Mouse (Mus musculus): ENCODE measurements around the gene Itga3.

DNA sequence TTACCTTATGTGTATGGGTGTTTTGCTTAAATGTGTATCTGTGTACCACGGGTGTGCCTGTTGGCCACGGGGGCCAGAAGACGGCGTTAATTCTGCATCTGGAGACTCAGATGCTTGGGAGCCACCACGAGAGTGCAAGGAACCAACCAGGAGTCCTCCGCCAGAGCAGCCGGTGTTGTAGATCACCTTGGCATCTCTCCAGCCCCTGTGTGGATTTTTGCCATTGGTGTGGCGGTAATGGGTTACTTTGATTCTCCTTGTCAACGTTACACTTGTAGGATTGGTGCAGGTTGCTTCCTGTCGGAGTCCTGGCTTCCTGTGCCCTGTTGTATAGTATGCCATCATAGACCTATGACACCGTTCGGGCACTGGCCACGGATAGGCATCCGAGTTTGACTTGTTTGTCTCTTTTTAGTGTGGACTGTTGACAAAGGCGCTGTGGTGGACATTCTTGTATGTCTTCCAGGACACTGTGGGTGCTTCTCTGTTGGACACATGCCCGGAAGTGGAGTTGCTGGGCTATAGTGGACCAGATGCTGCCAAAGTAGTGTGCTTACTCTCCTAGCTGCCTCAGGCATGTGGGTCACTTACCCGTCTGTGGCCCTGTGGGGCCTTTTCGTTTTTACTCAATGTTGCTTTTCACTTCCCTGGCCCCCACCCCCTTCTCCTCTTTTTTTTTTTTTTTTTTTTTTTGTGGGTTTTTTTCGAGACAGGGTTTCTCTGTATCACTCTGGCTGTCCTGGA, 25.7 kb upstream of the Itga3 start:
- TF ChIP-seq CTCF (conservative IDR thresholded peaks at IDR 0.05; ENCODE audit: low read length), result no peak
- no peak for TF ChIP-seq POU5F1 (IDR thresholded peaks at IDR 0.05; ENCODE audit: borderline replicate concordance, low read length)
- no peak for TF ChIP-seq NANOG (IDR thresholded peaks at IDR 0.05; ENCODE audit: borderline replicate concordance, low read length)

Data from E14TG2a.4 (cell line).